Mouse (Mus musculus): ENCODE results near the gene Nt5c2. TPM values are rescaled to one million over a fixed set of nuclear protein-coding genes. Genes with fewer than 3 reads are reported as not detected.

Gene Nt5c2
- total and polyA plus RNA-seq, 2 experiments from 2014 or later: 64.1 to 81.8 TPM

- no peak for DNase-seq (ENCODE audit: low spot score)
- H3K4me3 ChIP-seq (ENCODE audit: low read depth, low read length): no peak overlapping the region
- no peaks in the 10 kb centered on the region for H3K27me3 ChIP-seq (ENCODE audit: insufficient read depth, low read length)
- H3K4me1 ChIP-seq (ENCODE audit: insufficient read depth, low read length): no peaks in the 10 kb centered on the region
- ATAC-seq (ENCODE audit: low FRiP score): no peak
- no peaks in the 10 kb centered on the region for H3K9me3 ChIP-seq (ENCODE audit: low read length)
- H3K4me2 ChIP-seq (ENCODE audit: low read depth, low read length, poor library complexity, severe bottlenecking): no peak overlapping the region
- no peak overlapping the region for H3K27ac ChIP-seq (ENCODE audit: low read depth, low read length)
- H3K36me3 ChIP-seq (ENCODE audit: insufficient read depth, low read length): no peaks in the 10 kb centered on the region
- WGBS: 43% methylated on average over 14 of the region's 14 CpGs
- TF ChIP-seq CTCF (IDR thresholded peaks at IDR 0.05): no peak
- no peak overlapping the region for H3K9ac ChIP-seq (replicated peaks; ENCODE audit: low read length, poor library complexity, severe bottlenecking)
Observed at GRCm38 (mm10) chr19:46848381-46849268, 166.3 kb downstream of the Nt5c2 start.

GRCm38 (mm10) chr19:46846459-46846858 lies 168.5 kb downstream of the Nt5c2 start:
- Histone ChIP-seq H3K27ac (ENCODE audit: low read depth, low read length) (no peak overlapping the region), H3K4me2 (ENCODE audit: low read depth, low read length, poor library complexity, severe bottlenecking) (no peak overlapping the region), H3K9me3 (ENCODE audit: low read length) (no peaks in the 10 kb centered on the region), H3K4me3 (ENCODE audit: low read depth, low read length) (no peak overlapping the region), H3K27me3 (ENCODE audit: insufficient read depth, low read length) (no peaks in the 10 kb centered on the region), H3K36me3 (ENCODE audit: insufficient read depth, low read length) (no peaks in the 10 kb centered on the region), H3K9ac (replicated peaks; ENCODE audit: low read length, poor library complexity, severe bottlenecking) (no peak overlapping the region), H3K4me1 (ENCODE audit: insufficient read depth, low read length) (no peaks in the 10 kb centered on the region)
- WGBS: 81% methylated on average over 5 of the region's 5 CpGs
- ATAC-seq (ENCODE audit: low FRiP score) (no peak), DNase-seq (ENCODE audit: low spot score) (no peak)
- no peak for TF ChIP-seq CTCF (IDR thresholded peaks at IDR 0.05)

GRCm38 (mm10) chr19:46846056-46846455 lies 168.9 kb downstream of the Nt5c2 start:
- ATAC-seq (ENCODE audit: low FRiP score) (no peak), DNase-seq (ENCODE audit: low spot score) (no peak)
- WGBS: 88% methylated on average over 7 of the region's 7 CpGs
- H3K4me3 ChIP-seq (ENCODE audit: low read depth, low read length): no peak overlapping the region
- no peak overlapping the region for H3K4me2 ChIP-seq (ENCODE audit: low read depth, low read length, poor library complexity, severe bottlenecking)
- no peaks in the 10 kb centered on the region for H3K4me1 ChIP-seq (ENCODE audit: insufficient read depth, low read length)
- H3K27me3 ChIP-seq (ENCODE audit: insufficient read depth, low read length): no peaks in the 10 kb centered on the region
- no peaks in the 10 kb centered on the region for H3K9me3 ChIP-seq (ENCODE audit: low read length)
- no peak overlapping the region for H3K27ac ChIP-seq (ENCODE audit: low read depth, low read length)
- H3K36me3 ChIP-seq (ENCODE audit: insufficient read depth, low read length): no peaks in the 10 kb centered on the region
- H3K9ac ChIP-seq (replicated peaks; ENCODE audit: low read length, poor library complexity, severe bottlenecking): no peak overlapping the region
- no peak for TF ChIP-seq CTCF (IDR thresholded peaks at IDR 0.05)

- Histone ChIP-seq H3K4me2 (ENCODE audit: low read depth, low read length, poor library complexity, severe bottlenecking) (no peak overlapping the region), H3K4me3 (ENCODE audit: low read depth, low read length) (no peak overlapping the region), H3K9ac (replicated peaks; ENCODE audit: low read length, poor library complexity, severe bottlenecking) (no peak overlapping the region), H3K27me3 (ENCODE audit: insufficient read depth, low read length) (no peaks in the 10 kb centered on the region), H3K27ac (ENCODE audit: low read depth, low read length) (no peak overlapping the region), H3K36me3 (ENCODE audit: insufficient read depth, low read length) (no peaks in the 10 kb centered on the region), H3K9me3 (ENCODE audit: low read length) (no peaks in the 10 kb centered on the region), H3K4me1 (ENCODE audit: insufficient read depth, low read length) (no peaks in the 10 kb centered on the region)
- ATAC-seq (ENCODE audit: low FRiP score) (no peak), DNase-seq (ENCODE audit: low spot score) (no peak)
- WGBS: 90% methylated on average over 2 of the region's 2 CpGs
- no peak for TF ChIP-seq CTCF (IDR thresholded peaks at IDR 0.05)
Observed at GRCm38 (mm10) chr19:46843030-46843429, 171.9 kb downstream of the Nt5c2 start.

GRCm38 (mm10) chr19:46841016-46841415 lies 173.9 kb downstream of the Nt5c2 start:
- no peak overlapping the region for H3K4me2 ChIP-seq (ENCODE audit: low read depth, low read length, poor library complexity, severe bottlenecking)
- no peak for TF ChIP-seq CTCF (IDR thresholded peaks at IDR 0.05)
- WGBS: 81% methylated on average over 4 of the region's 4 CpGs
- DNase-seq (ENCODE audit: low spot score) (no peak), ATAC-seq (ENCODE audit: low FRiP score) (no peak)
- H3K4me1 ChIP-seq (ENCODE audit: insufficient read depth, low read length): no peaks in the 10 kb centered on the region
- H3K4me3 ChIP-seq (ENCODE audit: low read depth, low read length): no peak overlapping the region
- no peaks in the 10 kb centered on the region for H3K27me3 ChIP-seq (ENCODE audit: insufficient read depth, low read length)
- H3K9me3 ChIP-seq (ENCODE audit: low read length): no peaks in the 10 kb centered on the region
- no peak overlapping the region for H3K9ac ChIP-seq (replicated peaks; ENCODE audit: low read length, poor library complexity, severe bottlenecking)
- no peak overlapping the region for H3K27ac ChIP-seq (ENCODE audit: low read depth, low read length)
- no peaks in the 10 kb centered on the region for H3K36me3 ChIP-seq (ENCODE audit: insufficient read depth, low read length)

- WGBS: 91% methylated on average over 11 of the region's 11 CpGs
- H3K27ac ChIP-seq (ENCODE audit: low read depth, low read length): no peak overlapping the region
- H3K27me3 ChIP-seq (ENCODE audit: insufficient read depth, low read length): no peaks in the 10 kb centered on the region
- H3K4me3 ChIP-seq (ENCODE audit: low read depth, low read length): no peak overlapping the region
- H3K9me3 ChIP-seq (ENCODE audit: low read length): no peaks in the 10 kb centered on the region
- H3K36me3 ChIP-seq (ENCODE audit: insufficient read depth, low read length): no peaks in the 10 kb centered on the region
- ATAC-seq (ENCODE audit: low FRiP score) (no peak), DNase-seq (ENCODE audit: low spot score) (no peak)
- no peaks in the 10 kb centered on the region for H3K4me1 ChIP-seq (ENCODE audit: insufficient read depth, low read length)
- H3K9ac ChIP-seq (replicated peaks; ENCODE audit: low read length, poor library complexity, severe bottlenecking): no peak overlapping the region
- H3K4me2 ChIP-seq (ENCODE audit: low read depth, low read length, poor library complexity, severe bottlenecking): no peak overlapping the region
- no peak for TF ChIP-seq CTCF (IDR thresholded peaks at IDR 0.05)
Observed at GRCm38 (mm10) chr19:46837290-46838079, 177.5 kb downstream of the Nt5c2 start.

All from midbrain, postnatal 0 days (tissue).